Mouse (Mus musculus) left cerebral cortex, adult 11 months (tissue): ENCODE data around the gene Nub1.
A peak's percentile ranks its signal among the peaks of the same experiment; 100 is the strongest.

Experiments used
- DNase-seq: peaks from one replicate; pipeline ENCODE4 v3.0.0; 2022; ENCODE audit warnings: low spot score

Nub1 gene

DNA sequence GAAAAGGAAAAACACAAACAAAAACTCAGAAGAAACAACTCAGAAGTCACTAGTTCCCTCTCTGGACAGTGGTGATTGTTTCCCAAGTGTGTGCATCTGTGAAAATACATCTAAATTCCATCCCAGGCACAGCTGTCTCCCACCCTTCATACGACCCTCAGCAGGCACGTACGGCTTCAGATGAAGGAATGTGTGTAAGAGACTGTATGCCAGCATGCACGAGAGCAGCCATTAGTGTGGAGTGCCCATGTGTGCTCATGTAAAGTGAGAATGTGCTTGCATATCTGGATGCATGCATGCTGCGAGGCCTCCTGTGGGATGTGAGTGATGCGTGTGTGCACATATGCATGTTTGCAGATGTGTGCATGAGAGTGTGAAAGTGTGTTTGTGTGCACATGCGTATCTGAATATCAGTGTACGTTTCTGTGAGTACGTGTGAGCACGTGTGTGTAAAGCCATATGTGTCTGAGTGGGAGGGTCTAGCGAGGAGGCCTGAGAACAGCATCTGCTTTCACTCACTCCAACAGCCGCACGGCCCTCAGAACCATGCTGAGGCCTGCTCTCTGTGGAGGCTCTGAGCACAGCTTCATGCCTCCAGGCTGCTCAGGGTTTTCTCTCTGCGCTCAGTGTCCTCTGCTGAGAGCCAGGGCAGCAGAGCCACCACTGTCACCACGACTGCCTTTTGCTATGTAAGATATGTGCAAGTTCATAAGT, 56.0 kb downstream of the Nub1 start:
- DNase-seq = no peak

DNA sequence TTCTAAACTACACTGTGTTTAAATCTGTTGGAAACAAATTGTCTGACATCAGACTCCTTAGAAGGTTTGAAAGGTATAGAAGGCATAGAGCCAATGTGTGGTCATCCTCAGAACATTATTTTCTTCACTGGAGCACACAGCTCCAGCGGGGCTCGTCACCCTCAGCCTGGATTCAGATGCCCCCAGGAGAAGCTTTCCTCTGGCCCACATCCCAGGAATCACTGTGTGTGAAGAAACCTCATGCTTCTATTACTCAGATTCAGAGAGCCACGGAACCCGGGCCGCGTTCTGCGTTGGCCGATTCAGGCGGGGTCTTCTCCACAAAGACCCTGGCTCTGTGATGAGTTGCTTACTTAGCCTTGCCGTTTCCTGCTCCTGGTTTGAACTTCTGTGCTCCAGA, 58.6 kb downstream of the Nub1 start:
- no peak for DNase-seq

- DNase-seq = no peak
These were observed 62.2 kb downstream of the Nub1 start for GRCm38 (mm10) chr5:24747533-24747932.

DNA sequence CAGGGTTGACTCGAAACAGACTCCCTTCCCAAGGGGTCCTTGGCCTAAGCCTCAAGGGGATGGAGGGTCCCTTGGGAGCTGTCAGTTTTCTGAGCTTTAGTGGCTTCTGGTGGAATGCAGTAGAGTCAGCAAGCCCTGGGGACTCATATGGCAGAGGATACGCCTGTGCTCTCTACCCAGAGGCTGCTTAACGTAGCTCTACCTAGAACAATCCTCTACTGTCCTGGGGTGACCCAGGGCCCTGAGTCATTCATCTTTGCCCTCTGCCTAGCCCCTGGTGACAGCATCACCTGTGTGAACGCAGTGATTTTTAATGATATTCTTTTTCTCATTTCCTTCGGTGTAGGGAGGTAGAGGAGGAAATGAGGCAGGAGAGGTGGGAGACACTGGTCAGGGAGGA, 64.4 kb downstream of the Nub1 start:
- no peak for DNase-seq

DNA sequence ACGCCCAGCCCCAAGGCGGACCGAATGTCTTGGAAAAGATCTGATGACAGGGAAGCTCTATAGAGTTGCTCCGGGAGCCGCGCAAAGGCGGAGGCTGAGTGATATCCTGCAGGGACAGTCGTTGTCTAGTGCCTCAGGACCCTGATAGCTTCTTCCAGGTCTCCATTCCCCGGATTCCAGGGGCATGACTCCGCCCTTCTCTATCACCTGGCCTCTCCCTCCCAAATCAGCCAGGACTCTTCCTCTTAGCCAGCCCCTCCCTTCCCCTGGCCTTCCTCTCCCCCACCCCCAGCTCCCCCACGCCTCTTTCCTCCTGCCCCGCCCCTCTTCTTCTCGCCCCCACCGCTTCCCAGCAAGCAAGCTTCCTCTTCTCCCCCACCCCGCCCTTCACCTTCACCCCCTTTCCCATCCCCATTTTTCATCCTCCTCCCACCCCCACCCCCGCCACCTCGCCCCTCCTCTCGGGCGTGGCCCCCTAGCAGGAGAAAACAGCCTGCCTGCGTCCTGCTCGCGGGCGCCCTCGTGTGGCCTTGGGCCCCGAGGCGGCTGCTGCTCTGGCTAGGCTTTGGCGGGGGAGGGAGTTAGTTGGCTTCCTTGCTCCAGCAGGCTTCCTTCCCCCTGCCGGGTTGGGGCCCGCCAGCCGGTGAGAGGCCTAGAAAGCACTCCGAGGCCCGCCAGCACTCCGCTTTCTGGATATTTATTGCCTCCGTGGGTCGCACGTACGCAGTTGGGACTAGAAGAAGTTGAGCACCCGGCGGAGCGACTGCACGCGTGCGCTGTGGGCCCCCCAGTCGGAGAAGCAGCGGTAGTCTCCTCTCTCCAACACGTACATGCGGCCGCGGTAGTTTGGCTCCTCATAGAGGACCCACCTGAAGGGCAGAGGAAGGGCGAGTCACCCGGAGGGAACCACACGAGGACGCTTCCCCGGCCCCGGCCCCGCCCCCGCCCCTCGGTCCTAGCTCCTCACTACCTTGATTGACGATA, 65.3 kb downstream of the Nub1 start:
- DNase-seq = peak; percentile 71

GRCm38 (mm10) chr5:24751305-24752174, 66.2 kb downstream of the Nub1 start:
- no peak for DNase-seq

- no peak for DNase-seq
These were observed 66.8 kb downstream of the Nub1 start for GRCm38 (mm10) chr5:24752175-24752498.

- DNase-seq = no peak
These were observed 71.6 kb downstream of the Nub1 start for GRCm38 (mm10) chr5:24756931-24757330.

GRCm38 (mm10) chr5:24757816-24758215, 72.5 kb downstream of the Nub1 start, which contains the start of gene Crygn:
Gene Crygn (minus strand): TSS chr5:24758008.
- no peak for DNase-seq
